ENCODE assay signal across 16 mouse cellular contexts in the genomic region with DNA sequence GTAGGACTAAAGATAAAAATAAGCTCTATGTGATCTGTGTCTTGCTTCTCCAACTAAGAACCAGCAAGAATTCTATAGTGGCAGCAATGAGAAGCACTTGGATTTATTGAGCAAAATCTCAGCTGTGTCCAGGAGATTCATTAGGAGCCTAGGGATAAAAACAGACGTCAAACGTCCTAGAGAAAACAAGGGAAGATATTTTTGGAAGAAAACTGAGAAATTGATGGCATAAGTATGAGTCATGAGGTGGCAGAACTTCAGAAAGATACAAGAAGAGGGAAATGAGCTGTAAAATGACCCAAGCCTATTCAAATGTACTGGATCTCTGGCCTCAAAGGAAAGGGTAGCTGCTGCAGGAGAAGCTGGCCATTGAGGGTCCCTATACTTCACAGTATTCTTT.
"Had no signal": no experiment of that assay in that cellular context is flagged by ENCODE, and none has a peak within 500 bp of the region (broad histone marks: within the 10 kb centered on the region; RNA-seq: fewer than 3 reads in every experiment).

No protein-coding gene starts in this region.

- H3K27me3 ChIP-seq: megakaryocyte, embryonic 14.5 days; midbrain, embryonic 15.5 days; stomach, embryonic 15.5 days had no signal

- H3K4me2 ChIP-seq: kidney, embryonic 15.5 days; limb, embryonic 13.5 days; midbrain, embryonic 11.5 days; midbrain, embryonic 15.5 days; neural tube, embryonic 13.5 days; stomach, embryonic 15.5 days had no signal

- H3K4me3 ChIP-seq: kidney, embryonic 15.5 days; limb, embryonic 13.5 days; megakaryocyte, embryonic 14.5 days; midbrain, embryonic 15.5 days; neural tube, embryonic 13.5 days; stomach, embryonic 15.5 days had no signal

- ATAC-seq: midbrain, embryonic 15.5 days had no signal

- H3K27ac ChIP-seq: kidney, embryonic 15.5 days; limb, embryonic 13.5 days; liver, embryonic 14.5 days; macrophage; midbrain, embryonic 15.5 days; neural tube, embryonic 13.5 days had no signal

- DNase-seq: kidney, adult 2 months; kidney, postnatal 14 days; left cerebral cortex, postnatal 4 days; retina, postnatal 1 day; right cerebral cortex, postnatal 4 days; thymus, adult 2 months; thymus, postnatal 25 days had no signal

- H3K9ac ChIP-seq: kidney, embryonic 15.5 days; limb, embryonic 13.5 days; liver, embryonic 14.5 days; midbrain, embryonic 15.5 days; neural tube, embryonic 13.5 days; stomach, embryonic 15.5 days had no signal

- H3K36me3 ChIP-seq: kidney, embryonic 15.5 days; limb, embryonic 13.5 days; midbrain, embryonic 15.5 days; neural tube, embryonic 13.5 days; stomach, embryonic 15.5 days had no signal

- H3K4me1 ChIP-seq: kidney, embryonic 15.5 days; limb, embryonic 13.5 days; midbrain, embryonic 15.5 days; neural tube, embryonic 13.5 days; stomach, embryonic 15.5 days had no signal

- H3K9me3 ChIP-seq: kidney, embryonic 15.5 days; limb, embryonic 13.5 days; megakaryocyte, embryonic 14.5 days; midbrain, embryonic 15.5 days; neural tube, embryonic 13.5 days; stomach, embryonic 15.5 days had no signal
